Mouse (Mus musculus) midbrain, embryonic 10.5 days (tissue): ENCODE measurements at regions not wholly inside any gene's neighbourhood (a gene's known extent, or its start where the extent isn't known, plus 50 kb on each side); places are given as distances from the start of the nearest gene placed in this dataset.
A peak's percentile ranks its signal among the peaks of the same experiment; 100 is the strongest.
"Not testable (repeated sequence)": the region's sequence is repeated elsewhere in the genome, so short reads cannot be mapped to it uniquely, and the experiment has no call there.

ENCODE experiments used
- DNase-seq: peaks from one replicate; pipeline ENCODE4 v3.0.0-alpha.2; 2017; ENCODE audit warnings: low spot score
- H3K27ac ChIP-seq: fragments of 300-500 bp; sonication (generic); replicated peaks from 2 replicates; pipeline ENCODE4 v1.5.1; 2016; ENCODE audit warnings: mild to moderate bottlenecking
- H3K27me3 ChIP-seq: fragments of 300-500 bp; sonication (generic); 2 replicates; pipeline ENCODE4 v1.6.1; 2016; ENCODE audit warnings: low read depth, mild to moderate bottlenecking; ENCODE audit not compliant: poor library complexity, severe bottlenecking
- H3K36me3 ChIP-seq: fragments of 300-500 bp; sonication (generic); 2 replicates; pipeline ENCODE4 v1.6.1; 2016; ENCODE audit warnings: mild to moderate bottlenecking, moderate library complexity
- H3K4me1 ChIP-seq: fragments of 300-500 bp; sonication (generic); 2 replicates; pipeline ENCODE4 v1.6.1; 2016
- H3K4me3 ChIP-seq: fragments of 300-500 bp; sonication (generic); 2 replicates; pipeline ENCODE4 v1.5.1; 2016; ENCODE audit warnings: mild to moderate bottlenecking, moderate library complexity
- H3K9me3 ChIP-seq: fragments of 300-500 bp; sonication (generic); replicated peaks from 2 replicates; pipeline ENCODE4 v1.6.1; 2016; ENCODE audit warnings: mild to moderate bottlenecking
- WGBS: fragments of 180-500 bp; shearing (Covaris S2); methylation state at CpG from one replicate; pipeline ENCODE4 v1.1.7; 2016; 5-methylcytosine and 5-hydroxymethylcytosine counted together

- no peaks in the 10 kb centered on the region for H3K9me3 ChIP-seq
- peaks cover 34% of the 10 kb centered on the region for H3K4me1 ChIP-seq
- no peak for DNase-seq
- 85% methylated on average over 16 of the region's 16 CpGs for WGBS
- H3K27me3 ChIP-seq = no peaks in the 10 kb centered on the region
- H3K27ac ChIP-seq = peak overlapping the region; percentile 69
- H3K4me3 ChIP-seq = no peak overlapping the region
- H3K36me3 ChIP-seq = no peaks in the 10 kb centered on the region
Observed at GRCm38 (mm10) chr10:46072550-46073470, 495.2 kb downstream of the Hace1 start.

GRCm38 (mm10) chr10:46087766-46088165, 510.1 kb downstream of the Hace1 start:
- no peaks in the 10 kb centered on the region for H3K27me3 ChIP-seq
- no peak for DNase-seq
- no peaks in the 10 kb centered on the region for H3K9me3 ChIP-seq
- H3K27ac ChIP-seq = no peak overlapping the region
- H3K36me3 ChIP-seq = no peaks in the 10 kb centered on the region
- WGBS = 77% methylated on average over 4 of the region's 4 CpGs
- H3K4me3 ChIP-seq = no peak overlapping the region
- no peaks in the 10 kb centered on the region for H3K4me1 ChIP-seq

GRCm38 (mm10) chr10:46100837-46101236, 523.2 kb downstream of the Hace1 start:
- H3K27ac ChIP-seq = no peak overlapping the region
- no peak overlapping the region for H3K4me3 ChIP-seq
- H3K36me3 ChIP-seq = no peaks in the 10 kb centered on the region
- DNase-seq = no peak
- H3K4me1 ChIP-seq = no peaks in the 10 kb centered on the region
- no peaks in the 10 kb centered on the region for H3K9me3 ChIP-seq
- H3K27me3 ChIP-seq = no peaks in the 10 kb centered on the region

- H3K4me1 ChIP-seq = no peaks in the 10 kb centered on the region
- no peaks in the 10 kb centered on the region for H3K36me3 ChIP-seq
- H3K9me3 ChIP-seq = no peaks in the 10 kb centered on the region
- 67% methylated on average over 4 of the region's 4 CpGs for WGBS
- H3K27ac ChIP-seq = no peak overlapping the region
- H3K27me3 ChIP-seq = no peaks in the 10 kb centered on the region
- no peak overlapping the region for H3K4me3 ChIP-seq
- no peak for DNase-seq
Observed at GRCm38 (mm10) chr10:46108810-46109209, 531.2 kb downstream of the Hace1 start.

GRCm38 (mm10) chr10:46114631-46115130, 537.1 kb downstream of the Hace1 start:
- no peaks in the 10 kb centered on the region for H3K27me3 ChIP-seq
- no peaks in the 10 kb centered on the region for H3K4me1 ChIP-seq
- no peaks in the 10 kb centered on the region for H3K9me3 ChIP-seq
- H3K27ac ChIP-seq = no peak overlapping the region
- 95% methylated on average over 5 of the region's 5 CpGs for WGBS
- DNase-seq = no peak
- no peaks in the 10 kb centered on the region for H3K36me3 ChIP-seq
- no peak overlapping the region for H3K4me3 ChIP-seq

- H3K36me3 ChIP-seq, DNase-seq, H3K9me3 ChIP-seq, H3K27ac ChIP-seq, H3K4me1 ChIP-seq, H3K27me3 ChIP-seq, H3K4me3 ChIP-seq: not testable (repeated sequence)
- WGBS = 93% methylated on average over 2 of the region's 2 CpGs
Observed at GRCm38 (mm10) chr10:46122409-46122808, 544.8 kb downstream of the Hace1 start.

- no peaks in the 10 kb centered on the region for H3K9me3 ChIP-seq
- no peaks in the 10 kb centered on the region for H3K27me3 ChIP-seq
- H3K36me3 ChIP-seq = no peaks in the 10 kb centered on the region
- no peak overlapping the region for H3K4me3 ChIP-seq
- H3K27ac ChIP-seq = no peak overlapping the region
- no peaks in the 10 kb centered on the region for H3K4me1 ChIP-seq
- no peak for DNase-seq
Observed at GRCm38 (mm10) chr10:46123795-46124194, 546.2 kb downstream of the Hace1 start.

- H3K4me3 ChIP-seq = no peak overlapping the region
- no peaks in the 10 kb centered on the region for H3K4me1 ChIP-seq
- H3K27ac ChIP-seq = no peak overlapping the region
- H3K27me3 ChIP-seq = no peaks in the 10 kb centered on the region
- WGBS = 81% methylated on average over 2 of the region's 2 CpGs
- no peaks in the 10 kb centered on the region for H3K9me3 ChIP-seq
- DNase-seq = no peak
- H3K36me3 ChIP-seq = no peaks in the 10 kb centered on the region
Observed at GRCm38 (mm10) chr10:46135120-46135748, 557.6 kb downstream of the Hace1 start.

GRCm38 (mm10) chr10:46174035-46174434, 596.4 kb downstream of the Hace1 start:
- H3K27me3 ChIP-seq = no peaks in the 10 kb centered on the region
- H3K36me3 ChIP-seq = no peaks in the 10 kb centered on the region
- WGBS = 87% methylated on average over 2 of the region's 2 CpGs
- no peak overlapping the region for H3K27ac ChIP-seq
- no peak for DNase-seq
- H3K4me3 ChIP-seq = no peak overlapping the region
- no peaks in the 10 kb centered on the region for H3K4me1 ChIP-seq
- no peaks in the 10 kb centered on the region for H3K9me3 ChIP-seq

- no peaks in the 10 kb centered on the region for H3K27me3 ChIP-seq
- no peak overlapping the region for H3K27ac ChIP-seq
- no peak overlapping the region for H3K4me3 ChIP-seq
- H3K9me3 ChIP-seq = no peaks in the 10 kb centered on the region
- H3K36me3 ChIP-seq = no peaks in the 10 kb centered on the region
- DNase-seq = no peak
- H3K4me1 ChIP-seq = no peaks in the 10 kb centered on the region
- 89% methylated on average over 4 of the region's 4 CpGs for WGBS
Observed at GRCm38 (mm10) chr10:46185763-46186458, 608.3 kb downstream of the Hace1 start.

GRCm38 (mm10) chr10:46194143-46194542, 616.5 kb downstream of the Hace1 start:
- no peaks in the 10 kb centered on the region for H3K36me3 ChIP-seq
- H3K27ac ChIP-seq = no peak overlapping the region
- H3K4me1 ChIP-seq = no peaks in the 10 kb centered on the region
- H3K9me3 ChIP-seq = no peaks in the 10 kb centered on the region
- no peak overlapping the region for H3K4me3 ChIP-seq
- DNase-seq = no peak
- H3K27me3 ChIP-seq = no peaks in the 10 kb centered on the region

- peaks cover 35% of the 10 kb centered on the region for H3K4me1 ChIP-seq
- H3K9me3 ChIP-seq = no peaks in the 10 kb centered on the region
- WGBS = 67% methylated on average over 7 of the region's 7 CpGs
- no peak for DNase-seq
- no peak overlapping the region; the same call in 1 of the 2 replicates for H3K27ac ChIP-seq
- H3K4me3 ChIP-seq = no peak overlapping the region
- no peaks in the 10 kb centered on the region for H3K27me3 ChIP-seq
- no peaks in the 10 kb centered on the region for H3K36me3 ChIP-seq
Observed at GRCm38 (mm10) chr10:46226837-46227402, 649.3 kb downstream of the Hace1 start.
